Mouse (Mus musculus): ENCODE data around the gene Alg12. TPM values are rescaled to one million over a fixed set of nuclear protein-coding genes. Genes with fewer than 3 reads are reported as not detected.

Alg12 gene
- polyA plus RNA-seq, 1 experiment from 2014 or later: 3.6 TPM

- Histone ChIP-seq H3K27me3 (ENCODE audit: insufficient read depth, low read length) (no peaks in the 10 kb centered on the region), H3K9ac (replicated peaks) (no peak overlapping the region), H3K27ac (ENCODE audit: low read depth) (no peak overlapping the region), H3K4me1 (ENCODE audit: insufficient read depth) (peaks cover 14% of the 10 kb centered on the region), H3K4me3 (ENCODE audit: low read depth, low read length) (no peak overlapping the region), H3K36me3 (replicated peaks; ENCODE audit: insufficient read depth, low read length) (no peaks in the 10 kb centered on the region), H3K4me2 (ENCODE audit: low read depth, low read length) (no peak overlapping the region), H3K9me3 (ENCODE audit: low read length) (no peaks in the 10 kb centered on the region)
- TF ChIP-seq EP300 (IDR thresholded peaks at IDR 0.05; ENCODE audit: low read depth) (no peak), CTCF (IDR thresholded peaks at IDR 0.05; ENCODE audit: low read depth) (no peak)
- DNase-seq (no peak), ATAC-seq (no peak)
- 52% methylated on average over 3 of the region's 3 CpGs for WGBS (ENCODE audit: insufficient replicate concordance)
These were observed 23.2 kb upstream of the Alg12 start for GRCm38 (mm10) chr15:88842300-88842673.

GRCm38 (mm10) chr15:88841580-88842299 is 22.6 kb upstream of the Alg12 start:
- Histone ChIP-seq H3K9me3 (ENCODE audit: low read length) (no peaks in the 10 kb centered on the region), H3K27ac (ENCODE audit: low read depth) (no peak overlapping the region), H3K27me3 (ENCODE audit: insufficient read depth, low read length) (no peaks in the 10 kb centered on the region), H3K36me3 (replicated peaks; ENCODE audit: insufficient read depth, low read length) (no peaks in the 10 kb centered on the region), H3K4me1 (ENCODE audit: insufficient read depth) (peaks cover 14% of the 10 kb centered on the region), H3K4me3 (ENCODE audit: low read depth, low read length) (no peak overlapping the region), H3K9ac (replicated peaks) (no peak overlapping the region), H3K4me2 (ENCODE audit: low read depth, low read length) (no peak overlapping the region)
- TF ChIP-seq EP300 (IDR thresholded peaks at IDR 0.05; ENCODE audit: low read depth) (no peak), CTCF (IDR thresholded peaks at IDR 0.05; ENCODE audit: low read depth) (no peak)
- ATAC-seq (no peak), DNase-seq (no peak)
- WGBS (ENCODE audit: insufficient replicate concordance): 82% methylated on average over 3 of the region's 3 CpGs

DNA sequence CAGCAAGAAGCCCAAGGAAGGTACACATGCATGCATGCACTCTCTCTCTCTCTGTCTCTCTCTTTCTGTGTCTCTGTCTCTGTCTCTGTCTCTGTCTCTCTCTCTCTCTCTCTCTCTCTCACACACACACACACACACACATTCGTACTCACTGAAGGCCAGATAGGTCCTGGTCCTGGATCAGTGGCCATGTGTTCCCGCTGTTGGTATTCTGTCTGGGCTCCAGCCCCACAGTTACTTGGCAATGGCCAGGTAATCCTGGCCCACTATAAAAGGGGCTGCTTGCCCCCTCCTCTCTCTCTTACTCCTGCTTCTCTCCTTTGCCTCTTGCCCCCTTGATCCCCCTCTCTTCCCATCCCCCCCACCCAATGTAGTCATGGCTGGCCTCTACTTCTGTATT is 22.0 kb upstream of the Alg12 start:
- H3K9ac ChIP-seq (replicated peaks): no peak overlapping the region
- no peaks in the 10 kb centered on the region for H3K9me3 ChIP-seq (ENCODE audit: low read length)
- H3K27ac ChIP-seq (ENCODE audit: low read depth): no peak overlapping the region
- WGBS (ENCODE audit: insufficient replicate concordance): 80% methylated on average over 2 of the region's 2 CpGs
- DNase-seq (no peak), ATAC-seq (no peak)
- no peak overlapping the region for H3K4me2 ChIP-seq (ENCODE audit: low read depth, low read length)
- H3K4me3 ChIP-seq (ENCODE audit: low read depth, low read length): no peak overlapping the region
- no peaks in the 10 kb centered on the region for H3K27me3 ChIP-seq (ENCODE audit: insufficient read depth, low read length)
- TF ChIP-seq CTCF (IDR thresholded peaks at IDR 0.05; ENCODE audit: low read depth) (no peak), EP300 (IDR thresholded peaks at IDR 0.05; ENCODE audit: low read depth) (no peak)
- no peaks in the 10 kb centered on the region for H3K36me3 ChIP-seq (replicated peaks; ENCODE audit: insufficient read depth, low read length)
- H3K4me1 ChIP-seq (ENCODE audit: insufficient read depth): peaks cover 14% of the 10 kb centered on the region

DNA sequence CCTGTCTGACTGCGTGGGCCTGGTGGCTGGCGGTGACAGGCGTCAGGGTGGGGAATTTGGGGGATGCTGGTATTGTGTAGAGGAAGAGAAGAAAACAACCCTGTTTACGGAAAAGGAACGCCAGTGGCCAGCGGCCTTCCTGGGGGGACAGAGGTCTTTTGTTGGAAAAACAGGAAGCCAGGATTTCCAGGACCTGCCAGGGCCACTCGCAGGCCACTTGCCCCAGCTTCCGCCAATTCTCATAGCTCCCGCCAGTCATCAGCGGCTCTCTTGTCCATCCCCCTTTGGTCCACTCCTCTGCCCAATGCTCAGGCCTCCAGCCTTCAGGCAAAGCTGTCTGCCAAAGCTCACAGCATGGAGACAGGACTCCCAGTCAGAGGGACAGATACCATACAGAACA is 21.0 kb upstream of the Alg12 start:
- 74% methylated on average over 10 of the region's 10 CpGs for WGBS (ENCODE audit: insufficient replicate concordance)
- no peak overlapping the region for H3K4me2 ChIP-seq (ENCODE audit: low read depth, low read length)
- H3K9me3 ChIP-seq (ENCODE audit: low read length): no peaks in the 10 kb centered on the region
- no peaks in the 10 kb centered on the region for H3K36me3 ChIP-seq (replicated peaks; ENCODE audit: insufficient read depth, low read length)
- H3K4me3 ChIP-seq (ENCODE audit: low read depth, low read length): no peak overlapping the region
- peaks cover 14% of the 10 kb centered on the region for H3K4me1 ChIP-seq (ENCODE audit: insufficient read depth)
- no peaks in the 10 kb centered on the region for H3K27me3 ChIP-seq (ENCODE audit: insufficient read depth, low read length)
- TF ChIP-seq EP300 (IDR thresholded peaks at IDR 0.05; ENCODE audit: low read depth): peak; percentile 33; the same call in 1 of the 2 replicates
- no peak for TF ChIP-seq CTCF (IDR thresholded peaks at IDR 0.05; ENCODE audit: low read depth)
- DNase-seq (no peak), ATAC-seq (no peak)
- peak overlapping the region; percentile 59 for H3K27ac ChIP-seq (ENCODE audit: low read depth)
- no peak overlapping the region for H3K9ac ChIP-seq (replicated peaks)

- 31% methylated on average over 9 of the region's 9 CpGs for WGBS (ENCODE audit: insufficient replicate concordance)
- no peaks in the 10 kb centered on the region for H3K27me3 ChIP-seq (ENCODE audit: insufficient read depth, low read length)
- ATAC-seq (no peak), DNase-seq (peak; percentile 47)
- H3K4me3 ChIP-seq (ENCODE audit: low read depth, low read length): no peak overlapping the region
- no peak overlapping the region for H3K9ac ChIP-seq (replicated peaks)
- TF ChIP-seq CTCF (IDR thresholded peaks at IDR 0.05; ENCODE audit: low read depth): no peak
- no peak for TF ChIP-seq EP300 (IDR thresholded peaks at IDR 0.05; ENCODE audit: low read depth)
- no peaks in the 10 kb centered on the region for H3K36me3 ChIP-seq (replicated peaks; ENCODE audit: insufficient read depth, low read length)
- H3K27ac ChIP-seq (ENCODE audit: low read depth): peak overlapping the region; percentile 59
- H3K9me3 ChIP-seq (ENCODE audit: low read length): no peaks in the 10 kb centered on the region
- H3K4me2 ChIP-seq (ENCODE audit: low read depth, low read length): no peak overlapping the region
- peaks cover 14% of the 10 kb centered on the region for H3K4me1 ChIP-seq (ENCODE audit: insufficient read depth)
These were observed 20.2 kb upstream of the Alg12 start for GRCm38 (mm10) chr15:88839271-88839670.

GRCm38 (mm10) chr15:88837977-88838376 is 18.9 kb upstream of the Alg12 start:
- Histone ChIP-seq H3K4me1 (ENCODE audit: insufficient read depth) (peaks cover 14% of the 10 kb centered on the region), H3K4me2 (ENCODE audit: low read depth, low read length) (peak overlapping the region; percentile 73), H3K27me3 (ENCODE audit: insufficient read depth, low read length) (no peaks in the 10 kb centered on the region), H3K9me3 (ENCODE audit: low read length) (no peaks in the 10 kb centered on the region), H3K9ac (replicated peaks) (peak overlapping the region; percentile 54), H3K36me3 (replicated peaks; ENCODE audit: insufficient read depth, low read length) (no peaks in the 10 kb centered on the region), H3K27ac (ENCODE audit: low read depth) (peak overlapping the region; percentile 87), H3K4me3 (ENCODE audit: low read depth, low read length) (peak overlapping the region; percentile 50)
- DNase-seq: no peak
- ATAC-seq: no peak
- TF ChIP-seq CTCF (IDR thresholded peaks at IDR 0.05; ENCODE audit: low read depth): no peak
- TF ChIP-seq EP300 (IDR thresholded peaks at IDR 0.05; ENCODE audit: low read depth): no peak
- 1% methylated on average over 11 of the region's 11 CpGs for WGBS (ENCODE audit: insufficient replicate concordance)
